Mouse (Mus musculus) left cerebral cortex, adult 8-10 months (tissue): ENCODE measurements around the gene Gimap4. TPM values are rescaled to one million over a fixed set of nuclear protein-coding genes. Genes with fewer than 3 reads are reported as not detected.
A peak's percentile ranks its signal among the peaks of the same experiment; 100 is the strongest.

Experiments used
- DNase-seq, 2 experiments: peaks; one replicate each; pipeline ENCODE4 v3.0.0; 2022; ENCODE audit warnings: low spot score in 2 of 2
- total RNA-seq, 4 experiments: library from RNA; stranded (reverse); gene quantifications; 2 replicates each; pipeline ENCODE4 v1.2.4; 2022

Gene Gimap4
- under 1 TPM in 3 of 4 experiments, not detected in 1; 0.41 to 0.56 (median 0.55) TPM for total RNA-seq

DNA sequence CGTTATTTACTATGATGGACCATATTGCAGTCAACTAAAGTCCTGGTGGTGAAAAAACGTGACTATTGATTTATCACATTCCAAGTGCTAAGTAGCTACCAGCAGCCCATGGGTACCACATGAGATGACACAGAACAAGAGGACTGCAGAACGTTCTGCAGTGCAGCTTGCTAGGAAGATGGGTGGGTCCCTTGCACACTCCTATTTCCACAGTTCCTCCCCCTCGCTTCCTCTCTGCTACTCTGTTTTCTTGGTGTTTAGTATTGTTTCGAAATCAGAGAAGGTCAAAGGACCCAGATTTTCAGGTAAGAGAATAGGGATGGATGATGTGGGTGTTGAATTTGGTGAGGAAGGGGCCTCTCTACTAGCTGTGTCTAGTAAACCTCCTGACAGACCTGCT is at the start of gene Gimap4:
Gene Gimap4 (plus strand): TSS at position 231 of the 400 bp plus-strand sequence.
- DNase-seq, result no peak

DNA sequence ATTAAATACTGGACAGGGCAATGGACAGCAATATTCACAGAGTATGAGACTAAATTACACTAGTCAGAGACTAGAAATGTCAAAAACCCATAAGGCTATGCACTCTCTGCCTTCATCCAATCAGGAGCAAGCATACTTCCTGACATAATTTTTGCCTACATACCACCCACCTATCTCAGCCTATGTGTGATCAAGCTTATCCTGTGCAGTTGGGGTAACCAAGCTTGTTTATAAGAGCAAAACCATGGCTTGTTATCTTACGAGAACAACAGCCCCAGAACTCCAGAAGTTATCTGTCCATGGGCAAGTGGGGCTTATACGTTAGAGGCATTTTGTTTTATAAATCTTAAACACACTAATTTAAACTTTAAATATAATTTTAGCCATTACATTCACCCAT is 49.2 kb upstream of the Gimap4 start:
- no peak for DNase-seq

DNA sequence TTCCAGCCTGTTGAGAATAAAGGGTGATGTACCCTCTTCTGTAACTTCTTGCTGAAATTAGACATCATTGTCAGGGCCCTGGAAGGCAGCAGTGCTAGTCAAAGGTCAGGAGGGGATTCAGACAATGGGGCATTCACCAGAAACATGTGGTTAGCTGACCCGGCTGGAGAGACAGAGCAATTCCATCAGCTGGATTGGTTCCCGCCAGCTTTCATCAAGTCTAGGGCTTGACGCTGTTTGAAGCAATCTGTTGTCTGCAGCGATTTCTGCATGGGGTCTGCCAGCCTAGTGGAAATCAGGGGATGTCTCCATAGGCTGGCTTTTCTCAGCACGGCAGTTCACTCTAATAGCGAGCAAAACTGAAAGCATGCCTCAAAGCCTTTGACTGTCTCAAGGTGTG is 47.8 kb upstream of the Gimap4 start:
- DNase-seq, result no peak

DNA sequence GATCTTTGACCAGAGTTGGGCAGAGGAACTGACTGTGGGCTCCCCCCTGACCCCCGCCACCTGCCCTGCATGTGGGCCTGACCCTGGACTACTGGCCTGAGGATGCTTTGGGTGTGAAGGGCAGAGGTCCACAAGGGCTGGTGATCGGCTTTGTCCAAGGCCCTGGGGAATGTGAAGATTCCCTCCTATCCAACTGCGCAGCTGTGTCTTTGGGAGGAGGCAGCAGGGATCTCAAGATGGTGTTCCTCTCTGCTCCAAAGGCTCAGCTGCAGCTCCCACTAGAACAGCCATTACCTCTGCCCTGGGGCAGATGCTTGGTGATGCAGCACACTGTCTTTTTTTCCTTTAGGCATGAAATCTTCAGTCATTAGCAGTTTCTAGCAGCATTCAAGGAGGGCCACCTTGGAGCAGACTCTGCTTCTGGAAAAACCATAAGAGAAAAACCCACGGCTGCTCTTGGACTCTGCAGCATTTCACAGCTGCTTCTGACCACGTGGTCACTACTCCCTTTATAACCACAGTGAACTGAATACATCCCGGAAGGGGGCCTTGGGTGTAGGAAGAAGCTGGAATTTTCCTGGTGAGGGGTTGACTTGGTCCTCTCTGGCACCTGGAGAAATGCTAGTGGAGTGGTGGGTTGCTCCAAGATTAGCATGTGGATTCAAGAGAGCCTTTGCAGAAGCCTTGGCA is 46.4 kb upstream of the Gimap4 start:
- DNase-seq, result no peak

DNA sequence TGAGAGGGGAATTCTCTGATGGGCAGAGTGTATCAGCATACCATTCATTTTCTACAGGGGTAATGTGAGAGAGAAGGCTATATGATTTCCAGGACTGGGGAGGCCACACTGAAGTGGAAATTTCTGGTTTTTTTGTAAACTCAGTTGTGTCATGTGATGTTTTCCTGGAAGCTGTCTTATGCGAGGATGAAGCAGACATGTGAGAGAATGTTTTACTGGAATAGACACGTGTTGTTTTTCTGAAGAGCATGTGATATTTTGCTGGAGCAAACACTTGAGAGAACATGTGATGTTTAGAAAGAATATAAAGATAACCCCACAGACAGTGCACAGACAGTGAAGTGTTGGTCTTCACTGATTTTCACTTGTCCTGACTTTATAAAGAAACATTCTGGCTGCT is 45.8 kb upstream of the Gimap4 start:
- DNase-seq, result no peak

DNA sequence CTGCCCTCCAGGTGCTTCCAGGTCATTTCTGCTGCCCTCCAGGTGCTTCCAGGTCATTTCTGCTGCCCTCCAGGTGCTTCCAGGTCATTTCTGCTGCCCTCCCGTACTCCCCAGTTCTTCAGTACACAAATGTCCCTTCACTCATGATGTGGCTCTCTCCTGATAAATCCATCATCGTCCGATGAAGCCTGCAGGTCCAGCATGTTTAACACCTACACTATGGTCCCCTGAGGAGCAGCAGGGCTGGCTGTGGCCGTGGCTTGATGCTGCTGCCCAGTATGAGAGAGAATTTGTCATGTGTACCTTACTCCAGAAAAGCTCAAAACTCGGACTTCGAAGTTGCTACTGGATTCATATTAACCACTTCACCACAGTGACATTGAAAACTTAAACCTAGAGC is 43.0 kb upstream of the Gimap4 start:
- DNase-seq, result no peak

DNA sequence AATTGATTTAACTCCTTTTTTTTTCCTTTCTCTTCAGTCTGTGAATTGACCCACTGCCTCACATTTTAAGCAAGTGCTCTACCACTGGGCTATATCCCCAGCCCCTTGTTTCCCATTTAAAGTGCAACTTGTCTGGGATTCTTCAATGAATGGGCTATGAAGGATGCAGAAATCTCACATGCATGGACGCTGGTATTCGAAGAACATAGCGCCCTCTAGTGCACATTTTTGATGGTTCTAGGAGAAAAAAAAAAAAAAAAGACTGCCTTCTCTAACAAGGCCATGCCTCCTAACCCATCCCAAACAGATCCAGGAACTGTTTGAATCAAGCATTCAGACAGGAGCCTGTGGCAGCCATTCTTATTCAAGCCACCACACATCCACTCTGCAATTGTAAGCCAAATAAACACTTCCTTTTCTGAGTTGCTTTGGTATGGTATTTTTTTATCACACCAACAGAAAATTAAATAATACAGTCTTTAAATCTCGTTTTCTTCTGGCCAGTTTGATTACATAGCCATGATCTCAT is 41.5 kb upstream of the Gimap4 start:
- no peak for DNase-seq

DNA sequence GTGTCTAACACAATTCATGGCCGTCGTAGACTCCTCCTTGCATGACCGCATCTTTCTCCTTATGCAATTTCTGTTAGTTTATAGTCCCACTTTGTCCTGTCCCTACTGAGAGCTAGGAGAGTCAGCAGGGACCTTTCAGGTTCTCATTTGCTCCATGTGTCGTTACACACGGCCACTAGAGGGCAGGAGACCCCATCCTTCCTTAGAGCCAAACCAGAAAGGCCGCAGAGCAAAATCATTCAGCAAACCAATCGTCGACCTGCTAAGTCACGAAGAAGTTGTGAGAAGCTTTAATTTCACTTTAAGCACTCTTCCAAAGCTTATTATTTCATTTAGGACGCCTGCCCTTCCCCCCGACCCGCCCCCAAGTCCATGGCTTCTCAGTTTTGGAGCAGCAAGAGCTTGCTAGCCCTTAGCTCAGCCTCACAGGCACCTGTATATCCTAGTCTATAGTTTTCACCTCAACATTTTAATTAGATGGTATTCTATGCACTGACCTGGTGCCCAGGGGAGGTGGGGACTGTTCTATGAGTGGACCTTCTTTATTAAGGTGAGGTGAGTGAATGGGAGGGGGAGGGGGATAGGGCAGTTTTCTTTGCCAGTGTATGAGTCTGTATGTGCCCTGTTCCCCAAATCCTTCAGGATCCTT is 38.6 kb upstream of the Gimap4 start:
- peak in 1 of 2 experiments; percentile 36 for DNase-seq

DNA sequence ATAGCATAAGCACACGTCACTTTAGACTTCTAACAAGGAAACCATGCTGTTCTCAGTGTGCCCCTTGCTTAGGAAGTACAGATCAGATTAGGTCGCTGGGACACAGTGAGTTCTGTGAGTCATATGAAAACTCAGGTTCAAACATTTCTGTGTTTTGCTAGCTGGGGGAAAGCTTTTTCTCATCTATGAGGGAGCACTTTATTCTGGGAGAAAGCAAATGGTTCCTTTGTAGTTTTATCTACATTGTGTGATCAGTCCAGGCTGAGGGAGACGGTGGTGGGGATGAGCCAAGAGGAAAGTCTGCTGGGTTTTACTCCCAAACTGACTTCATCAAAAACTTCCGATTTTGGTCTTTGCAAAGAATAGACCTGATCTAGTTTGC is 38.0 kb upstream of the Gimap4 start:
- DNase-seq, result no peak

DNA sequence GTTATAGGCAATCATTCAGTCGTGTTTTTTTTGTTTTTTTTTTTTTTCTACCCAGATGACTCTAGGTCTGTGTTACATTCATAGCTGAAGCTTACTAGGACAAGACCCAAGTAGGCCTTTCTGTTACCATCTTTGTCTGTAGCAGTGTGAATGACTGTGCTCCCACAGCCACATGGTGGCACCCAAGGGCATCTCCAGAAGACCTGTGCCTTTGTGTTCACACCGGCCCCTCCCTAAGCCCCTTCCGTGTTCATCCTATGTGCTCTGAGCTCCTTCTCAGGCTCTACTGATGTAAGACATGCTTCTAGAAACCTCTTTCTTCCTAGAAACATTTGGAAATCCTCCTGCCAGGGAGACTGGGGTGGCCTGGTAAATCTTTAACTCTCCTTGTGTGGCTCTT is 37.4 kb upstream of the Gimap4 start, which contains the start of gene Gimap8:
Gene Gimap8 (plus strand): TSS at position 240 of the 400 bp plus-strand sequence.
- no peak for DNase-seq

DNA sequence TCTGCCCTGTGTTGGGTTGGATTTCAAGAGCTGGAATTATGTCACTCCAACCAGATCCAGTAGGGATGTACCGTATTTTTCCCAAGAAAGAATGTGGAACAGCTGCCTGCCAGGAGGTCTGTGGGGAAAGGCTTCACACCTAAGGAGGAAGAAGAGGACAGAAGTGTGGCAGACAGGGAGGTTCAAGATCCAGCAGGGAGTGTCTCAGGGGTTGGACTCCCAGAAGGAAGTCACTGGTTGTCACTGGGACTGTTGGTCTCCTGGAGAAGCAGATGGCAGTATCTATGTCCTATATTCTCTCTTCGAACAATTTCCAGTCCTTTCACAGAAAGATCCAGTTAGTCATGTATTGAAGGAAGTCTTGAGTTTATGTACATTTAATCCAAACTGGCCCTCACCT is 36.7 kb upstream of the Gimap4 start:
- no peak for DNase-seq

DNA sequence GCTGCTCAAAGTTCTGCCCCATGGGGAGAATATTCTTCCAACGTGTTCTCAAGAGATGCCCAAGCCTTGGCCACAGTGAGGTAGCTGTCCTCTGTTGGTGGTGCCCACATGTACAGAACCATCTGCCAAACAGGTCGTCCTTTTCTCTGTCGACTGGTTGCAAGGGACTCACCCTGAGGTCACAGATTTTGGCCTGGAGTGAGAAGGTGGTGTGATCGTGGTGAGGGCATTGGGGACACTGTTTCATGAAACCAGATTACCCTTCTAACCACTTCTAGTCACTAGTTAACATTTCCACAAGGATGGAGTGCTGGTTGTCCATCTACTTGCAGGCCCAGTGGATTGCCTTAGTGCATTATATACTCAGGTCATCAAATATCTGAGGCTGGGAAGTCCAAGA is 35.6 kb upstream of the Gimap4 start:
- DNase-seq, result no peak

DNA sequence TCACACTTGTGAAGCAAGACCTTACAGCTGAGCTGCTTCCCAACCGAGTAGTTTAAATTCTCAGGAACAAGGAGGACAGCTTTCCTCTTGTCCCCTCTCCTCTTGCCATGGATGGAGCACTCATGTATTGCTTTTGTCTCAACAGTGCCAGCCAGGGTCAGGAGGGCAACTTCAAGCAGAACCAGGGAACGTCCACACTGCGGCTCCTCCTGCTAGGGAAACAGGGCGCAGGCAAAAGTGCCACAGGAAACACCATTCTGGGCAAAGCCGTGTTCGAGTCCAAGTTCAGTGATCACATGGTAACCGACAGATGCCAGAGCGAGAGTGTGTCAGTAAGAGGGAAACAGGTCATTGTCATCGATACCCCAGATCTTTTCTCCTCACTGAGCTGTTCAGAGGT is 34.3 kb upstream of the Gimap4 start:
- DNase-seq, result no peak

DNA sequence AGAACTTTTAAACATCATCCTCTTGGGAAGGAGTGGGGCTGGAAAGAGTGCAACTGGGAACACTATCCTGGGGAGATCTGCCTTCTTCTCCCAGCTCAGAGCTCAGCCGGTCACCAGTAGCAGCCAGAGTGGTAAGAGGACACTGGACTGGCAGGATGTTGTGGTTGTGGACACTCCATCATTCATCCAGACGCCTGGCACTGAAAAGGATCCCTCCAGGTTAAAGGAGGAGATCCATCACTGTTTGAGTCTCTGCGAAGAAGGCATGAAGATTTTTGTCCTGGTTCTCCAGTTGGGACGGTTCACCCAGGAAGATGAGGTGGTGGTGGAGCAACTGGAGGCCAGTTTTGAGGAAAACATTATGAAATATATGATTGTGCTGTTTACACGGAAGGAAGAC is 25.6 kb upstream of the Gimap4 start:
- DNase-seq, result no peak

DNA sequence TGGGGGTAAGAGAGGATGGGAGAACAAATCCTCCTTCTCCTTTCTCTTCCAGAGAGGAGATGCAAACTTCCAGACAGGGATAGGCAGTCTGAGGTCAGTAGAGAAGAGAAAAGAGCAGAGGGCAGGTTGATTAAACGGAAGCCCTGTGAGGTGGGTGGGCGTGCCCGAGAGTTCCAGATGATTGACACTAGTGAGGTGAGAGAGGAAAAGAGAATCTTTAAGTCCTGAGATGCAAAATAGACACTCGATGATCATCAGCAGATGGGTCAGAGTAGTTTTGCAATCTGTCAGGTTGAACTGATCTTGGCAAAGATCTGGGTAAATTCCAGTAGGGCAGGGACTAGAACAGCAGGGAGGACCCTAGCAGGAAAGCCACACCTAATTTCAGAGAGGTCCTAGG is 19.6 kb upstream of the Gimap4 start:
- no peak for DNase-seq

DNA sequence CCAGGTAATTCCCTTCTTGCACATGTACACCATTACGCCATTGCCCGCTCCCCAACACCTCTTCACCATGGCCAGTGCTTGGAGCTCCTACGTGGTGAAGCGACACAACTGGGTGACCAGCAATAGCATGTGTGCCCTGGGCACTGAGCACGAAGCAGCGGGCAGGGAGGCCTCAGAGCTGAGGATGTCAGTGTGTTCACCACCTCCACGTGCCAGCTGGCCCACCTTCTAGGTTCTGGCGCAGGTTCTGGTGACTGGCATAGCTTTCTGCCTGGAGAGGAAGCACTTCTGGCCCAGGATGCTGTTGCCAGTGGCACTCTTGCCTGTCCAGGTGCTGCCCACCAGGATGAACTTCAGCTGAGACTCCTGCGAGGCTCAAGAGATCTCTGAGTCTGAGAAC is 18.9 kb upstream of the Gimap4 start:
- no peak for DNase-seq

DNA sequence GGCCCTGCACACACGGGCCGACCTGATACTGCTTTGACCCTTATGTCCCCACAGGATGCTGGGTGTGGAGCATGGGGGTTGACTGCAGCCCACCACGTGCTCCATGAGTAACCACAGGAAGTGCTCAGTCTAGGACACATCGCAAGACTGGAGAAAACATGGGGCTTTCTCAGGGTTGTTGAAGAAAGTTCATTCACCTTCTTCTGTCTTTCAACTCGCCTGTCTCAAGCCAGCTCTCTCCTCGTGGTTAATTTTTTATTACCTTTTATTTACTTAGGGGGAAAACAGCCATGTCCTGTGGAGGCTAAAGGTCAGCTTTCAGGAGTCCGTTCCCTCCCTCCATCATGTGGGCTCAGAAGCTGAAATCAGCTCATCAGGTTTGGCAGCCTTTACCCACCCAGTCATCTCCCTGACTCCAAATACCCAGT is 18.2 kb upstream of the Gimap4 start:
- DNase-seq, result no peak

DNA sequence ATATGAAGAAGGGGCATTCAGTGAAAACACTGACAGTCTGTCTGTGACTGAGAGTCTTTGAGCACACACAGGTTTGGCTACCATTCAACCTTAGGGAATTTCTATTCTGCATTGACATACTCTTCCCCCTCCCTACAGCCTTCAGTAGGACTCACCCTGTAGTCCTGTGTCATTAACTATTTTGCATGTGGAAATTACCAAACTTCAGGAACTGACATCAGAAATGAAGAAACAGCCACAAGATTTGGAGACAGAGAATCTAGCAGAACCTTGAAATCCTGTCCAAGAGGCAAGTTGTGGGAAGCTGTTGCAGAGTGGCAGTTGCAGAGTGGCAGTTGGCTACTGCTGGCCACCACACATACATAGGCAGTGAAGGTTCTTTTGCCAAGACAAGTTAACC is 16.3 kb upstream of the Gimap4 start:
- no peak for DNase-seq

DNA sequence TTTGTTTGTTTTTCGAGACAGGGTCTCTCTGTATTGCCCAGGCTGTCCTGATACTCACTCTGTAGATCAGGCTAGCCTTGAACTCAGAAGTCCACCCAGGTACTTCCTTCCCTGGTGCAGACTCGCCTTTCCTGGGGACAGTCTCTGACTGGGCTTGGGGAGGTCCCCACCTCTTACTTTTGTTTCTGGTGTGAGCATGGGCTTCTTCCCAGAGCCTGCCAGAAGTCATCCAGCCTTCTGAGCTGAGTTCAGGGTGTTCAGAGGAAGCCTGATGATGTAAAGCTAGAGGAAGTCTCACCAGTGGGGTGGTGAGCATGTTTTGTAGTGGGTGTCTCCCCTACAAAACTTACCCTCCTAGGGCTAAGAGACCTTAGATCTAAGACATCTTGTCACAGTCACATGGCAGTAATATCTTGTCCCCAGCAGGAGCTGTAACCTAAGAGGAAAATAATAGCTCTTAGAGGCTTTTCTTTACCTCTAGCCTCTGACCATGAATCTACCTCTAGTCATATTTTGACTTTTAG is 14.8 kb upstream of the Gimap4 start:
- DNase-seq, result no peak

DNA sequence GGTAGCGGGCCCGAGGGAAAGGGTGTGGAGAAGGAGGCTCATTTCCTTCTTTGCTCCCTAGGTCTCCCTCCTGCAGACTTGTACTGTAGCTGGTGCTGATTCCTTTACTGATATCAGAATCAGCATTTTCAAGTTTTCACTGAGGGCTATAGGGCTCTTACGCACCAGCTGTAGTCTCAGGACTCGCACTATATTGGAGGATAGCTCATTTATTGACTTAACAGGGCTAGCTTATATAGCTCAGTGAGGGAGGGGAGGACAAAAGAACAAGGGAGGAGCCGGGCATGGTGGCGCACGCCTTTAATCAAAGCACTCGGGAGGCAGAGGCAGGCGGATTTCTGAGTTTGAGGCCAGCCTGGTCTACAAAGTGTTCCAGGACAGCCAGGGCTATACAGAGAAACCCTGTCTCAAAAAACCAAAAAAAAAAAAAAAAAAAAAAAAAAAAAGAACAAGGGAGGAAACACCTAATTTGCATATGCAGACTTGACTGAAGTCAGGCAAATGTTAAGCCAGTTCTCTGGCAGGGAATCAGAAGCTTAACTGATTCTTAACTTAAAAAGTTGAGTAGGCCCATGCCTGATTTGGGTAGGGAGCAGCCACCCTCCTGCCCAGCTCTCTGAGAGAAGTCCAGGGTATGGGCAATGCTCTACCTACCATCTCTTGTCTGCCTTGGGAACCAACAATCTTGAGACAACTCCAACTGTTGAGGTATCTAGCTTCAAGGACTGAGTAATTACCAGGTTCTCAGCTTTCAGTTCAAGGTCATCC is 9.9 kb upstream of the Gimap4 start:
- DNase-seq, result no peak

DNA sequence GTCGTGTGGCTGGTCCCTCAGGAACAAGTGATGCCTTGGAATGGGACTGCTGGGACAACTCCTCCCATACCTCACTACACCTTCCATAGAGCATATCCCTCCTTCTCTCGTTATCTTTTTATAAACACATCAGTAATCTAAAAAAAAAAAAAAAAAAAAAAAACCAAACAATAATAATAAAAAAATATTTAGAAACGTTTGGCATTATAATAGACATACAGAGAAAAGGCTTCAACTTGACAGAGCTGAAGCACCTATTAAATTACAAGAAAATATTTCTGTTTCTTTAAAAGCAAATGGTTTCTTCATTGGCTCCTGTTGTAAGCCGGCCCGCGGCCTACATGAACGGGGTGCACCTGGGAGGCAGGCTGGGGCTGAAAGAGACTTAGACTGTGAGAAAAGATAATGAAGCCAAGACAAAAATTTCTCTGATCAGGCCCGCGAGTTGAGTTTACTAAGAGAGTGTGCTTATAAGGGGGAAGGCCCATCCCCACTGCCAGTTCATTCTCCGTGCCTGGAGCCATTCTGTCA is 8.9 kb upstream of the Gimap4 start:
- no peak for DNase-seq
